Mouse (Mus musculus) lung, postnatal 36 days (tissue): ENCODE data around the gene Wwox.

ENCODE experiments used
- DNase-seq: peaks from one replicate; pipeline ENCODE4 v3.0.0; 2022; ENCODE audit warnings: mixed read lengths

The Wwox gene

DNA sequence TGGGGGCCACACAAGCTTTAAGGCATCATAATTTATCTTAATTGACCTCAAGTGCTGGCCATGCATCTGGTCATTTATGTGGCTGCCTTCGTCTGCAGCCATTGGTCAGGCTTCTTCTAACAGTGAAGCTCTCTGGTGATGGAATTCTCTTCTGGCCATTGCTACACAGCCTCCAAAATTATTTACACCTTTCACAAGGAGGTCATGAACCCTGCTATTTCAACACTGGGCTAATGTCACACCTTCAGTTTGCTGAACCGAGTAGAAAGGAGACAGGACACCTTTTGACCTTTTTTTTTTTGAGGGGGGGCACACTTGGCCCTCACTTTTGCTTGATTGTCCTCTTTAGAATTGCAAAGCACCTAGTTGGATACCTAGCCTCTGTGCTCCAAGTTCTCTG is 320.2 kb downstream of the Wwox start:
- DNase-seq: no peak

DNA sequence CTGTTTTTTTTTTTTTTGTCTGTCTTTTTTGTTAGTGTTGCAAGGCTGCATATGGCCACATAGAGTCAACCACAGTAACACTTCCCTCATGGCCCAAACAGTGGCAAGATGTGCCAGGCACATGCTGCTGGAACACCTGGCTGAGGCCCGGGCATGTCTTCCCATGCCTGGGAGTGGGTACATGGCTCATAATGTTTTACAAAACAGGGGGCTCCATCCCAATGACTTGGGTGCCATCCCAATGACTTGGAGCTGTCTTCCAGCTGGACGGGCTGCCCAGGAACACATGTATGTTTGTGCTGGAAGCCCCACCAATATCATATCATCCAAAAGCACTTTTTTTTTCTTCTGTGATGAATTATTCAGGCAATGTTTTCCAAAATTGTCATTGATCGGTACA is 329.1 kb downstream of the Wwox start:
- no peak for DNase-seq

DNA sequence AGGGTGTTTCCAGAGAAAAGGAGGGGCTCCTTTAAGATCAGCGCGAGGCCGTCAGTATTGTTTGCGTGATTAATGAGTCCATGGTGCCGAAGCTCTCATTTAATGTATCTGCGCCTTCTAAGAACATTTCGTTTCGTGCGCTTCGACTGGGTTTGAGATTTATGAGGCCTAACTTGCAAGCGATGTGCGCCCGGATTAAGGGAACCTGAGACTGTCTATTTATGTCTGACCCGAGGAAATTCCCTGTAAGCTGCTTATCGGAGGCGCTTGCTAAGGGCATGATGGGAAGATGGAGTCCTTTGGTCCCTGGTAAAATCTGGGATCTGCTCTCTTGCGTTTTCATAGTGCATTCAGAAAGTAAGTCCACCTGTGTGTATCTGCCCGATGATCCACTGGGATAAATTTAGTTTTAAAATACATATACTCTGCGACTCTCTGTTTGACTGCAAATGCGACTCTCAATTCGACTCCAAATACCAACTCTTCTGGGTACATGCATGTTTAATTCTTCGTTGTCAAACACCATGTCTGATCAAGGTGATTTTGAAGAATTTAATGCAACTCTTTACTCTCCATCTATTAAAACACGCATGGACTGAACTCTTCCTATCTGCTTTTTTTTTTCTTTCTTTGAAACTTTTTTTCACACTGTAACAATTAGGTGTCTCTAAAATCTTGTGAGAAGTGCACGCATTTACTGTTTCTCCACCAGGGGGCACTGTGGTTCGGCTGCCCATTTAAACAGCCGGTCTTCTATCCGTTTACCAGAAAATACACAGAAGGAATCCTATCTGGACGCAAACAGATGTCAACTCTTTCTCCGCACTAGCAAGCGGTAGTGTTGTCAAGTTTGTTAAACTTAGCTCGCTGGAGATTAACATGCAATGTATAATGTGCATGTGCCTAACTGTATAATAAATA is 331.7 kb downstream of the Wwox start:
- peak; percentile 71 for DNase-seq

DNA sequence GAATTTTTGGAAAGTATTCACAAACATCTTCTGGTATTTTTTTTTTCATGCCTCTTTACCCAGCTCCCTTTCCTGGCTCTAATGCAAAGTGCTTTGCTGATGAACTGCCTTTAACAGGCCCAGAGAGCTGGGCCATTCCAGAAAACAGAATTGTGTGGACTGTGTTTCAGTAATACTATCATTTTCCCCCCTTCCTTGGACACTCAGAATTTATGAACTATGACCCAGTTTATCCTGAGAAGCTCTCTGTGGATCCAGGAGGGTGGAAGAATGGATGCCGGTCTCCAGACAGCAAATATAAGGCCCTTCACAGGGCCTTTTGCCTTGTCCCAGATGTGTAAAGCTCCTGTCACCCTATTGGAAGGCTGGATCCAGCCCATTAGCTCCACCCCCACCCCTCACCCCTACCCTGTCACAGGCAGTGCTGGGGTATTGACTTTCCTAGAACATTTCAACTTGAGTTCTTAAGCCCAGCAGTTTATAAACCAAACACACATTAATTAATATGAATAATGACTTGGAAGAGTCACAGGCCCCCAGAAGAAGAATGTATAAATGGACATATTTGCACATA is 332.9 kb downstream of the Wwox start:
- no peak for DNase-seq

DNA sequence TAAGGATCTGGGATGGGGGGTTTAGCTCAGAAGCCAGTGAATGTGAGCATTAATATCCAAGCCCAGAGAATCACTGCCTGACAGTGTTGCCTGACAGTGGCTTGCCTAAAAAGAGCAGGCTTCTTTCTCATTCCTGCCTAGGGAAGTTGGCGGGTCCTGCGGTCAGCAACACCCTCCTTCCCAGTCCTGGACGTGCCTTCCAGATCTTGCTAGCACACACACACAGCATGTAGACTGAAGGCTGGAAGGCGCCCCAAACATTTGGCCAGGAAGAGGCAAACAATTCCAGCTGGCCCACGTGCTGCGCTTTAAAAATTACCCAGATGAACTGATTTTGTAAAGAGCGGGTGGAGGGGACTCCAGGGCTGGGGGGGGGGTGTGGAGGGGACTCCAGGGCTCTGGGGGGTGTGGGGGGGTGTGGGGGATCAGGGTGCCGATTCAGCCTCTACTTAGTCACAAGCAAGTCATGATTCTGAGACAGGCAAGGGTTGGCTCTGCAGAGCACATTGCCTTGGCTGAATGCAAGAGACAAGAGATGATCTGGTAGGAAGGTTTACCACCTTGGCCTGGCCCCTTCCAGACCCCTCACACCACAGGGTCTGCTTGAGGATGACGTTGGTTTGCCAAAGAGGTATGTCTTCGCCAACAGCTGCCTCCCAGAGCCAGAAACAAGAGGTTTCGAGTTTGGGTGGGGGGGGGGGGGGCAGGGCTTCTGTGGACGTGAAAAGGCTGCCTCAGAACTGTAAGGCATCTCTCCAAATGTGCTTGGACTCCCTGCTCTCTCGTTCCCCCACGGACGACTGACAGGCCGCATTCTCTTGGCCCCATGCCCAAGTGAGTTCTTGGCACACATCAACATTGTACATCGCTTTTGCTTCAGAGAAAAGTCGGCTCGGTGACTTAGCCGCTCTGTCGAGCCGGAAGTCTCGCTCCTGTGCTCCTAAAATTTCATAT is 334.3 kb downstream of the Wwox start:
- DNase-seq: peak; percentile 73

DNA sequence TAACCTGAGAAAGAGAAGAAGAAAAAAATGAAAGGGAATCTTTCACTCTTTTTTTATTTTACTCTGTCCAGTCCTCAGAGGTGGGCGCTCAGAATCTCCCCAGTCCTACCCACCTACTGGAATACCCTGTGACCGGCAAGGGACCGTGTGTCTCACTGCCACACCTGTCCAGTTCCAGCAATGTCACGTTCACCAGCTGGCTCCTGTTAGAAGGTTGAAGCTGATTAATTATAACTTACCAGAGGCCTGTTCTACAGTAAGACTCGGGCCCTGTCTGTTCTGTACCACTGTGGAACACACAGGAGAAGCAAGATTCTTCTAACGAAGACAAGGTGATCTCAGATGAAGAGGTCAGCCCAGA is 334.9 kb downstream of the Wwox start:
- DNase-seq: no peak

DNA sequence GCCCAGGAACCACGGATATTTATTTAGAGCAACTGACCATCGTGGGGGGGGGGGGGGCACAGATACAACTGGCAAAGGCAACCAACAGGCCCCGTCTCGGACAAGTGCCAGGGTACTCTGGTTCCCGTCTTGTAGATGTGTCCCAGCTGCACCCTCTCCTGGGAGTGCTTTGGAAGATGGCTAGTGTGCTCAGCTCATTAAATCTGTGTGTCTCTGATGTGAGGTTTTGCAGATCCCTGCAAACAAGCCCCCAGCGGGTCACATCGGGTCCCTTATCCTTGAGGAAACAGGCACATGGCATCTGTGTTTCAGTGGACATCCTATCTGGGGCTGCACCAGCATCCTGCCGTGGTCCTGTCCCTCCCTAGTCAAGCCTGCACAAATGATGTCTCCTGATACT is 336.1 kb downstream of the Wwox start:
- peak; percentile 32 for DNase-seq

DNA sequence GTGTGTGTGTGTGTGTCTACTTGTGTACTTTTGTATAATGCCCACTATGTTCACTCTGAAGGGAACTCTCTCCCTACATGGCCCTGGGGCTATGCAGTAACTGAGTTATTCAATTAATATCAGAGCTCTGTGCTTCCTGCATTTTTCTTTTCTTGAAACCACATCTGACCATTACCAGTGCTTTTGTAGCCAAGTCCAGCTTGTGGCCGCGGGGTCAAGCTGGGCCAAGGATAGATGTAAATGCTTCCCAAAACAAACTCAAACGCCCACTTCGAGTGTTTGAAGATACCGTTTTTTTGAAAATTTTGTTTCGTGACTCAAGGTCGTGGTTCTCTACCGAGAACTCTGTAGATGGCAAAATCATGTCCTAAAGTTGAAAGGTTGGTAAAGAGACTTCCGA is 337.2 kb downstream of the Wwox start:
- no peak for DNase-seq

DNA sequence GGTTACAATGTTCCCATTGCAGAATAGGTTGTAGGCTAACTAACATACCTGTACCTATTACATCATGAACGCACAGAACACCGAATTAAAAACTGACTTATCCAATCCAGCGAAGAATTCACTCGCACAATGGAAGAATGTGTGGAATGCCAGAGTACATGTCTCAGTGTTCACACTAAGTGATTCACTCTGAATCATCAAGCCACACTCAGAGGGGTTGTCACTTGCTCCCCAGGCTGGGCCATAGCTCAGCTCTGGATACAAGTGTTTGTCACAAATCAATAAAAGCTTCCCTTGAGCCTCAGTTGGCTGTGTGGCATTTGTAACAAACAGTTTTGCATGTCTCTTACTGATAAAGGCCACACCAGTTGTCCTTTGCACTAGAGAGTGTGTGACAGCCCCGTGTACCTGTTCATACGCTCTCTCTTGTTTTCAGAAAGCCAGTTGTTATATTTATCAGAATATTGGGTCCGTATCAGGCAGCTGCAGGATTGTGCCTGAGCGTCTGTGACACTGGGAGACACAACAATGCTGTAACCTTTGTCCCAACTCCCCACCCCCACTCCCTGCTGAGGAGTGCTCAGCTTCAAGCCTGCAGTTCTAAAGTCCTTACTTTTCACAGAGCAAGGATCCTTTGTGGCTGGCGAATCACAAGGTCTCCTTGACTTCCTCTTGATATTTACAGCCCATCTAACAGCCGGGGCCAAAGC is 338.0 kb downstream of the Wwox start:
- DNase-seq: no peak

DNA sequence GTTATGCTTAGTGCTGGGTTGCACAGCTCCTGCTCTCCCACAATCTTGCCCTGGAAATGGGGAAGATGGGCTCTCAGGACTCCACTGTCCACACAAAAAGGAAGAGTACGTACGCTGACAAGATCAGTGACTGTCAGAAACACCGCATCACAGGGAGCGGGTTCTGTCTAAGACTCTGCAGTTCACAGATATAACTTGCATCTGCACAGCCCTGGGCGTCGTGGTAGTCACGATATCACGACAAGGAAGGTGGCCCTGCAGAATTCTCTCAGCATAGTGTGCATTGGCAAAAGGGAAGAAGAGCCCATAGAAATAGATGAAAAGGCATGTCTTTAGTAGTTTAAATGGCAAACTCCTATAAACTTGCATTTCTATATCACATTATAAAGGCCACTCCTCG is 339.5 kb downstream of the Wwox start:
- DNase-seq: no peak

DNA sequence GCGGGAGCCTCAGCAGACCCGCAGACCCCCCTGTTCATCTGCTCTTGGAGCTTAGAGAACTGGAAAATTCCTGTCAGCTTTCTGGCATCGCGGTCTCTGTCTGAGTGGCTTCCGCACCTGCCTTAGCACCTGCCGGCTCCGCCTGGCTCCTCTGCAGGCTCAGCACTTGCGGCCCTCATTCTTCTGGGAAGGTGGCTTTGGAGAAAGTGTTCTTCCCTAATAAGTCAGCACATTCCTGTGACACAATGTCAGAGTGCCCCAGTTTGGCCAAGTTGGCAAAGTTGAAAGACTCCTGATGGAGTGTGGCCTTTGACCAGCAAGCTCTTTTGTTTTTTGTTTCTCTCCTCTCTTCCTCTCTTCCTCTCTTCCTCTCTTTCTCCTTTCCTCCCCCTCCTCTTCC is 343.9 kb downstream of the Wwox start:
- no peak for DNase-seq

DNA sequence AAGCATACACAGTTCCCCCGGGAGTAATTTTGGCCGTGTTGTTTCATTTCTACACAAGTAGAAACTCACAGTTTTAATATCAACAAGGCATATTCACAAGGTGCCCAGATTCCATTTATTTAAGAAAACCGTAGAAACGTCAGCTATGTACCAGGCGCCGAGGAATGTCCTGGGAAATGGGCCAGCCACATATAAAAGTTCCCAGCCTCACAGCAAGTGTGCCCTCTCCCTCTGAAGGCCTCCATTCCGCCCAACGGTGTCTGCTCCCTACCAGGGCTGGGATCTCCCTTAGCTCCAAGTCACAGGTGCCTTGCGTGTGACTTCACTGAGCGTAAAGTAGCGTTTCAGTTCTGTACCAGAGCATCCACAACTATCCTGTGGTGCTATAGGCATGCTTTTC is 346.4 kb downstream of the Wwox start:
- no peak for DNase-seq

DNA sequence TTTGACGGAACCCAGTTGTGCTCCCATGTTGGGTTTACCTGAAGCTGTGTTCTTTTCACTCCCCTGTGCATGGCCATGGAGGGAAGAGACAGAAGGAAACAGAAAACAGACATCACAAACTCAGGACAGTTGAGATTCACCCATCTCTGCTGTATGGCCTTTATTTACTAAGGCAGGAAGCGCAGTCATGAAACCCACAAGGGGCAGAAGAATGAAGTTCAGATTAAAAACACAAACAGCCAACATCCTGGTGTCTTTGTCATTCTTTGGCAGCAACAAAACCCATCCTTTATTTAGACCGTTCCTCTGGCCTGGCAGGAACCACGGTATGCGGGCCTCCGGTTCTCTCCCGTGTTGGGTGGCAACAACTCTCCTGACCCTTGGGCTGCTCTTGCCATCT is 350.2 kb downstream of the Wwox start:
- peak; percentile 9 for DNase-seq

DNA sequence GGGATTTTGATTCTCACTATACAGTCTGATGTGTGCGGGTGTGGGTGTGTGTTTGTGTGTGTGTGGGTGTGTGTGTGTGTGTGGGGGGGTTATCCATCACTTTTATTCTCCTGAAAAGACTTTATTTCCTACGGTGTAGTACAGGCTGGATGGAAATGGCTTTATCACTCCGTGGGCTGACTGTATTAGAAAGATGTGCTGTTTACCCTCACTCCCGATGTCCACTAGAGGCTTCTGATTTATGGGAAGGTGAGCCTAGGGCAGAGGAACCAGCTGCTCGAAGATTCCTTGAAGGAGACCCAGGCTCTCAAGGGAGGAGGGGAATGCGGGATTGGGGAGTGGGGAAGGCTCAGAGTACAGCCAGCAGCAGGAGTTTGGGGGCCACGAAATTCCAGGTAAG is 351.3 kb downstream of the Wwox start:
- no peak for DNase-seq

DNA sequence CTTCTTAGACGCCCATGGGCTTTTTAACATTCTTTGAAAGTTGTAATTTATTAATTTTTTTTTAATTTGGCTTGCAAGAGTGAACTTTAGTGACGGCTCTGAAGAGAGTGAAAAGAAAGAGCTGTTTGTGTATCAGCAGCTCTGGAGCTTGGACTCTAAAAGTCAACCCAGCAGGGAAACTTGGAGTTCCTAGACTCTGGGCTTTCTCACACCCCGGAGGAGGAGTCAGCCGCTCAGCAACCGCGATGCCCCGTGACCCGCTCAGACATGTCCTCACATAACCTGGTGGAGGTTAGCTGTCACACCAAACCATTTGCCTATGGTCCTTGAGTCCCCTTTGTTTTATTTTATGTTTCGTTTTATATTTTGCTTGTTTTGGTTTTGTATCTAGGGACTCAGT is 354.2 kb downstream of the Wwox start:
- no peak for DNase-seq

DNA sequence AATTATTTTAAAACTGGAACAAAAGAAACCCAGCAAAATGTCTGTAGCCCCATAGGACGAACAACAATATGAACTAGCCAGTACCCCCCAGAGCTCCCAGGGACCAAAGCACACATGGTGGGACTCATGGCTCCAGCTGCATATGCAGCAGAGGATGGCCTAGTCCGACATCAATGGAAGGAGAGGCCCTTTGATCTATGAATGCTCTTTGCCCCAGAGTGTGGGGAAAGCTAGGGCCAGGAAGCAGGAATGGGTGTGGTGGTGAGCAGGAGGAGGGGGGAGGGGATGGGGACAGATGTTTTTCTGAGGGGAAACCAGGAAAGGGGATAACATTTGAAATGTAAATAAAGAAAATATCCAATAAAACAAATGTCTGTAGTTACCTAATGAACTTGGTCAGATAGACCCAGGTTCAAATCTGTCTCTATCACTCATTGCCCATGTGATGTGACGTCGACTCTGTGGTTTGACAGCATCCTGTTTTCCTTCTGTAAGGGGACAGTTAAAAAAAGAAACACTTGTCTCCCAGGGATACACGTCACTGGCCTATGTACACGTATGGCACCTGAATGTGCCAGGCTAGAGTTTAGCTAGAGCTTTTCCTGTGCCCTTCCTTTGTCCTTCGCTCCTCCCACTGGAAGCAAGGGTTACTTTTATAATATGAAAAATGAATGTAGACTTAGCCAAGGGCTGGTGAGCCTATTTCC is 362.1 kb downstream of the Wwox start:
- DNase-seq: peak; percentile 33

DNA sequence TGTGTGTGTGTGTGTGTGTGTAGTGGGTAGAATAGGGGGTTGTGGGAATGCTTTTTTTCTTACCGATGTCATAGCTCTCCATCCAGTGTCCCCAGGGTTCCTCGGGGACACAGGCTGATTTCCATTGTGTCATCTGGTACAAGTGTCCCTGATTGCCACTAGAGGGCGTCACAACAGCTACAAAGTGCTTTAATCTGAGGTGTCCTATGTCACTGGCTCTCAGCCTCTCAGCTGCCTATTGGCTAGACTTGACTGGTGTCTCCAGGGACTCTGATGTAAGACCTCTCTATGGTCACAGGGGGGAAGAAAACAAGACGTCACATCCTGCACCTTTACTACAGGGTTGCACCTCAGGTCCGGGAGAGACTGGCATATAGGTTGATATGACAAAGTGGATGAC is 363.7 kb downstream of the Wwox start:
- peak; percentile 33 for DNase-seq

DNA sequence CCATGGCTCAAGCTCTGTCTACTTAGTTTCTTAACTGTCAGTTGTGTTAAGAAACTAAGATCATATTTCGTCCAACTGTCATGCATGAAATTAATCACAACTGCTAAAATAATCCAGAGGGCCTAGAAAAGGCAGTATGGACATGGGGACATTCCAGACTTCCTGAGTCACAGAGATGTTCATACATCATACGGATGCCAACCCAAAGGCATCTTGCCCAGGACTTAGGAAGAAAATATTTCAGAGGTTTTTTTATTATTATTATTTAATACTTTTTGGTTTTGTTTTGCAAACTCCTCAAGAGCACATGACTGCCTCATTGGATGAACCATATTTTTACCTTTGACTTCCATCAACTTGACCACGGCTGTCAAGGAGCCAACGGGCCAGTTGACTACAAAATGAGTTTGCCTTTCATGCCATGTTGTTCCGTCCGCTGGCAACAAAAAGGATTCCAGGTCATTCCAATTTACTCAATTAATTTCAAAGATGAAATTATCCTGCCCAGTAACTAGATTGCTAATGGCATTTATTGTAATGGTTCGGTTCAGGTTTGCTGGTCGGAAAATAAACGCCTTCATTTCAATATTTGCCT is 367.5 kb downstream of the Wwox start:
- DNase-seq: no peak

DNA sequence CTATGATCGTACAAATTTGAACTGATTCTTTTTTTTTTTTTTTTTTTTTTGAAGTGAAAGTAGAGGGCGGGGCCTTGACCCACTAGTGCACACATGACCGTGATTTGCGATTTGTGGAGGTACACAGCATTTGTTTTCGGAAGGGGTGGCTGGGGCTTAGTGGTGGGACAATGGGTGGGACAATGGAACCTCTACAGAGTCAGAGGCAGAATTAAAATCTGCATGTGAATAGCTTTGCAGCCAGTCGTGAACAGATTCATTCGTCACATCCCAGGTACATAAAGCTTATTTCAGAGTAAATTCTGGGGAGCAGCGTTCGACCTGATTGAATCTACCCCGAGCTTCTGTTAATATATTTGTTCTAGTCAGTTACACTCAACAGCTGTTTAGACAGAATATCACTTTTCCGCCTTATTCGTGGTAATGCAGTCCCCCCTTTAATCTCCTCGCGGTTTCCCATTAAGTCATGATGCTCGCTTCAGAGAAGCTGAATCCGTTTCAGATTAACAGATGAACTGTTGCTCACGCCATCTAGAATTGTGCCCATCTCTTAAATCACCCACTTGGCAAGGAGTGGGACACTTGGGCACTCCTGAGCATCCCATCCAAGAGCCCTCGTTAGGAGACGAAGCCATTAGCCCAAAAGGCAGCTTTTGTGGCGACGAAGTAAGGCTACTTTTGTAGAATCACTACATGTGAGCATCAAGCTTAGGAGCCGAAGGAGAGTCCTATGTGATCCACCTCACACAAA is 368.4 kb downstream of the Wwox start:
- DNase-seq: no peak

DNA sequence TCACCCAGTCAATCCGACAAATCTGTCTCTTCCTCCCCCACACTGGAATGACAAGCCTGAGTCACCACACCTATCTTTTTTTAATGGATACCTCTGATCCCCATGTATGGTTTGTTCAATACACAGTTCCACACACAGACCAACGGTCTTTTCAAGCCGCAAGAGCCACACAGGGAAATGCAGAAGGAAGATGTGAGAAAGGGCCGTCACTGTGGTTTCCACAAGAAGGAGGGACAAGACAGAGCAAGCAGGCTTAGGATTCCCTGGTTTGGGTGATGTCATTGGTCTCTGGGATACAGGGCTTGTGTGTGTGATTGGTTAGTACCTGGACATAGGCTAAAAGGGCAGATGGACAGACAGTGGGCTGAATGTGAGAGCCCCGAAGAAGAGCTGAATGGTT is 371.0 kb downstream of the Wwox start:
- no peak for DNase-seq

DNA sequence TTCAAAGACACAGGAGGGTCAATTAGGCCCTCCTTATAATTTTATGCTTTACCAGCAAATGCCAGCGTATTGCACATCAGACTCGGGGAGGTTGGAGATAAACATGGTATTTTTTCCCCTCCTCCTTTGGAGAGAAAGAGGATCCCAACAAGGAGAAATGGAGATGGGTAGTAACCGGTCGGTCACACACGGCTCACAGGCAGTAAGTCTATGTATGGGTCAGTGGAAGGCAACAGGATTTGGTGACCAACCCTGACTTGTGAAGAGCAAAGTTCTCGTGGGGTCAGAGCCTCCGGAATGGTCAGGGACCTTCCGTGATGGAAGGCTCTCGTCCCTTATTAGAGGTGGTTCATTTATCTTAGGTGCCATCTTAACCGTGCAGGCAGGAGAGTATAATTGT is 374.4 kb downstream of the Wwox start:
- DNase-seq: no peak
